Mouse (Mus musculus): ENCODE data around the gene Cyp3a16.

DNA sequence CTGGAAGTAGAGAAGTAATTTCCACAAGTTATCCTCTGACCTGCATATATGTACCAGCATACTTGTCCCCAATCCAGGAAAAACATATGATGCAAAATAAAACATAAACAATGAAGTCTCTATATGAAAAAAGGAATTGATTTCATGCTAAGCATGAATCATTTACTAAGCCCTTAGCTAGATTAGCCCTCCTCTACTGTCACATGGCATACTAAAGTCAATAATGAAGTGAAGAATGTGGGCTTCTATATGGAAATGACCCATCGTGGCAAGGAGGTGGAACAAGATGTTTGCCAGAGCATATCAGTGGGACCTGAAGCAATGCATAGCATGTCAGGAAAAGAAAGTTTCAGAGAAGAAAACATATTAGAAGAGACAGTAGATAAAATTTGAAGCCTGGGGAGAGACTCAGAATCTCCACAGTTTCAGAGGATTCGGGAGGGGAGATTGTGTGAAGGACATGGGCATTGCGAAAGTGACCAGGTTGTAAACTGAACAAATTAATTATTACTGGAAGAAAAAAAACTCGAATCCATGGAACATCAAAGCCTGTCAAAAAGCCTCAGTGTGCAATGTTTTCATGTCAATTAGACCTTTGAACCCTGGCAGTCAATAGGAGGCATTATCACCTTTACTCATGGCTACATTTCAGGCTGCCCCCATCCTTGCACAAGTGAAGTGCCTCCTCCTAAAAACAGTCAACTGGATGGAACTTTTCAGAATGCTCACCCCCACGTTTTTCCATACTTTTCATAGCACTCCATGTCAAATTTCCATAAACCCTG lies 5.0 kb downstream of the Cyp3a16 start:
- TF ChIP-seq CTCF (IDR thresholded peaks at IDR 0.05 in 2 of 3, conservative IDR thresholded peaks at IDR 0.05 in 1 of 3; ENCODE audit: control insufficient read depth in 1 of 3, insufficient read depth in 1 of 3, low read depth in 2 of 3, low read length in 3 of 3, poor library complexity in 1 of 3, severe bottlenecking in 1 of 3) (no peak), MXI1 (IDR thresholded peaks at IDR 0.05; ENCODE audit: low read depth, low read length) (no peak), USF1 (IDR thresholded peaks at IDR 0.05; ENCODE audit: low read depth, low read length) (no peak)

Data from MEL (cell line).